Mouse (Mus musculus) cerebellum, postnatal 36 days (tissue): ENCODE measurements around the gene Ola1.

ENCODE experiments used
- DNase-seq, 2 experiments: peaks; one replicate each; pipeline ENCODE4 v3.0.0; 2021 to 2022; ENCODE audit warnings: mixed read lengths in 2 of 2

Gene Ola1

GRCm38 (mm10) chr2:73060259-73060585, 158.5 kb downstream of the Ola1 start:
- no peak for DNase-seq

- DNase-seq: peak; percentile 29 to 44
These were observed 159.0 kb downstream of the Ola1 start for GRCm38 (mm10) chr2:73059550-73060258.

- no peak for DNase-seq
These were observed 160.4 kb downstream of the Ola1 start for GRCm38 (mm10) chr2:73058344-73058743.

GRCm38 (mm10) chr2:73057589-73057988, 161.1 kb downstream of the Ola1 start:
- no peak for DNase-seq

- no peak for DNase-seq
These were observed 162.4 kb downstream of the Ola1 start for GRCm38 (mm10) chr2:73056090-73056956.

GRCm38 (mm10) chr2:73053791-73054490, 164.8 kb downstream of the Ola1 start:
- DNase-seq: no peak

- DNase-seq: no peak
These were observed 168.3 kb downstream of the Ola1 start for GRCm38 (mm10) chr2:73050401-73050800.

- DNase-seq: no peak
These were observed 168.7 kb downstream of the Ola1 start for GRCm38 (mm10) chr2:73049977-73050376.

- no peak for DNase-seq
These were observed 169.6 kb downstream of the Ola1 start for GRCm38 (mm10) chr2:73049001-73049684.

- DNase-seq: peak in 1 of 2 experiments; percentile 7
These were observed 171.5 kb downstream of the Ola1 start for GRCm38 (mm10) chr2:73047061-73047741.

GRCm38 (mm10) chr2:73046576-73046975, 172.1 kb downstream of the Ola1 start:
- DNase-seq: no peak

GRCm38 (mm10) chr2:73045505-73045904, 173.2 kb downstream of the Ola1 start:
- DNase-seq: no peak
